Mouse (Mus musculus) intestine, postnatal 0 days (tissue): ENCODE results near the gene Phka1. TPM values are rescaled to one million over a fixed set of nuclear protein-coding genes. Genes with fewer than 3 reads are reported as not detected.

Source experiments
- ATAC-seq: fragments of 200-750 bp; cut with Nextera tagmentation; 2 replicates; pipeline ENCODE4 v1.8.0; 2017; ENCODE audit warnings: mild to moderate bottlenecking, moderate TSS enrichment, moderate library complexity
- H3K27ac ChIP-seq: fragments of 300-500 bp; sonication (generic); 2 replicates; pipeline ENCODE4 v1.5.1; 2014; ENCODE audit warnings: mild to moderate bottlenecking, low read depth, low read length, moderate library complexity
- H3K27me3 ChIP-seq: fragments of 300-500 bp; sonication (generic); replicated peaks from 2 replicates; pipeline ENCODE4 v1.6.1; 2014; ENCODE audit warnings: low read length, mixed read lengths; ENCODE audit not compliant: control insufficient read depth, insufficient read depth
- H3K36me3 ChIP-seq: fragments of 300-500 bp; sonication (generic); 2 replicates; pipeline ENCODE4 v1.6.1; 2014; ENCODE audit warnings: mild to moderate bottlenecking, moderate library complexity; ENCODE audit not compliant: control insufficient read depth, insufficient read depth
- H3K4me1 ChIP-seq: fragments of 300-500 bp; sonication (generic); replicated peaks from 2 replicates; pipeline ENCODE4 v1.6.1; 2014; ENCODE audit warnings: antibody characterized with exemption, low read length, mixed read lengths; ENCODE audit not compliant: control insufficient read depth, insufficient read depth
- H3K4me2 ChIP-seq: fragments of 300-500 bp; sonication (generic); replicated peaks from 2 replicates; pipeline ENCODE4 v1.6.1; 2014; ENCODE audit warnings: low read depth, mild to moderate bottlenecking, moderate library complexity
- H3K4me3 ChIP-seq: fragments of 300-500 bp; sonication (generic); 2 replicates; pipeline ENCODE4 v1.5.1; 2014; ENCODE audit warnings: low read depth, low read length
- H3K9ac ChIP-seq: fragments of 300-500 bp; sonication (generic); 2 replicates; pipeline ENCODE4 v1.6.1; 2014; ENCODE audit warnings: mild to moderate bottlenecking, low read depth, low read length
- H3K9me3 ChIP-seq: fragments of 300-500 bp; sonication (generic); 2 replicates; pipeline ENCODE4 v1.6.1; 2016; ENCODE audit warnings: mixed run types; ENCODE audit not compliant: control insufficient read depth
- CTCF ChIP-seq: sonication (generic); IDR thresholded peaks from 2 replicates; pipeline ENCODE4 v1.5.1; 2016; ENCODE audit warnings: low read depth, mild to moderate bottlenecking, control low read depth, antibody characterized with exemption, moderate library complexity
- WGBS: fragments of 180-500 bp; shearing (Covaris S2); extraction: QIAGEN DNeasy Blood & Tissue Kit; methylation state at CpG from one replicate; pipeline ENCODE4 v1.1.7; 2014; 5-methylcytosine and 5-hydroxymethylcytosine counted together
- polyA plus RNA-seq: library from polyadenylated mRNA; unstranded; fragments of >200 nt; fragmentation: Nextera tagmentation; extraction: Ambion mirVana; gene quantifications from 2 replicates; pipeline ENCODE4 v1.2.1, GENCODE M21; 2015

Gene Phka1
- polyA plus RNA-seq, 1 experiment from 2014 or later, result 1.7 TPM

DNA sequence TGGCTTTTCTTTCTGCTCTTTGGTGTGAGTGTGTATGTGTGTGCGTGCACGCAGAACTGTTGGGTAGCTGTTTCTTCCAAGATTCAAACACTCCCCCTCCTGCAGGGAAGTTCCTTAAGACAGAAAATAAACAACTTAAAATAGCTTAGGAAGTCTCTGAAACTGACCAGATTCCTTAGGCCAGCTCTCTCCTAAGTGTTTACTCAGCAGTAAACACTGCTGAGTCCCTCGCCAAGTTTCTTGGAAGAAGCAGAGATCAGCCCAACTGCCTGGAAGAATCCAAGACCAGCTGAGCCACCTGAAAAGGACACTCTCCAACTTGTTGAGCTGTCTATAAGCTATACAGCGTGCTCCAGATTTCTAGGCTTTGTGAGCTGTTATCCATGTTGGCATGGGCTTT is 134.8 kb downstream of the Phka1 start:
- Histone ChIP-seq H3K4me1 (no peaks in the 10 kb centered on the region), H3K9me3 (no peaks in the 10 kb centered on the region), H3K4me2 (no peak overlapping the region), H3K36me3 (no peaks in the 10 kb centered on the region), H3K27me3 (no peaks in the 10 kb centered on the region), H3K27ac (no peak overlapping the region), H3K4me3 (no peak overlapping the region), H3K9ac (no peak overlapping the region)
- WGBS, result 47% methylated on average over 4 of the region's 4 CpGs
- no peak for ATAC-seq
- TF ChIP-seq CTCF, result no peak

DNA sequence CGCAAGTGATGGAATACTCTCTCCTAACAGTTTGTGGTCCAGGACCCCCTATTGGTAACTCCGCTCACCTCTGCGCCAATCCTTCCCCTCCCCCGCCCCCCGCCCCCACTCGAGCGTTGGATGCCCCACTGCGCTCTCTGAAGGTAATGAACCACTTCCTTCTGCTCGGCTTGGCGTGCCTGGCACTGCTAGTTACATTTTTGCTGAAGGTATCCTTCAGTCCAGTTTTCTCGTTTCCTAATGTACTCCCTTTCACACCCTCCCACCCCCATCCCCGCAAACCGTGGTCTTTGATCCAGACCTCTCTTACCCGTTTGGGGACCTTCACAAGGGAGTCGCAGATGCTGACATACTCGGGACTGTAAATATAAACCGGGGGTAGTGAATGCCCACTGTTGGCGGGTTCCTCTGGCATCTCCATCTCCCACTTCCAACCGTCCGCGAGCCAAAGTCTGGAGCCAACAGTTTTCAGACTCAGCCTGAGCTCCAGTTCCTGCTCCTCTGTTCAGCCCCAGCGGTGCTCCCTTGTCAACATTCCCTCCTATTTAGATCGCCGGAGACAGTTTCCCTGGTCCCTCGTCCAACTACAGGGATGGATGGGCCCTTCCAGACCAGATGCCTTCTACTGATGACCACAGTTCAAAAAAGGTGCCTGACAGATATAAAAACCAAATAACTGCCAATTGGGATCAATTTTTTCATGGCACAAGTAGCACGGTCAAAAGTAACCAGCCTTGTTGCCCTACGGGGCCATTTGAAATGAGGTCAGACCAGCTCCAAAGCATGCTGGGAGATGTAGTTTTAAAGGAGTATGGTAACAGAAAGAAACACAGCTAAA is 139.2 kb downstream of the Phka1 start, which contains the start of gene Hdac8:
Gene Hdac8 (minus strand): TSS at position 716 of the 838 bp plus-strand sequence.
- peak within 1 kb of the TSS; percentile 41; the same call in 1 of the 2 replicates for H3K27ac ChIP-seq
- WGBS, result 19% methylated on average over 27 of the region's 27 CpGs
- ATAC-seq, result peak; percentile 74

DNA sequence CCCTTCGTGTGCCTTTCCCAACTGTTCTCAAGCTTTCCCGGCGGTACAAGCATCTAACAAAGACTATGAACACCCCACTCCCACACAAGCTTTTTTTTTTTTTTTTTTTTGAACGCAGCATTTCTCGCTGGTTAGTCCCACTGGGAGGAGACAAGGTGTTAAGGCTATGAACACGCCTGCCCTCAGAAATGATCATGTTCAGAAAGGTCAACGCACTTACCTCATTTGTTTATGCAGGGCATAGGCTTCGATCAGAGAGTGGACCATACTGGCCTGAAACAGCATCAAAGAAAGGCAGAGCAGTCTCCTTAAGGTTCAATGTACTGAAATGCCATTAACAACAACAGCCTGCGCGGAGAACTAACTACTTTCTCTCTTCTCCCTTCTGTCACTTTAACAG is 139.9 kb downstream of the Phka1 start:
- ATAC-seq, result peak; percentile 45; the same call in 1 of the 2 replicates
- Histone ChIP-seq H3K9ac (no peak overlapping the region), H3K4me3 (peak overlapping the region; percentile 50), H3K4me1 (no peaks in the 10 kb centered on the region), H3K4me2 (peak overlapping the region; percentile 63), H3K36me3 (no peaks in the 10 kb centered on the region), H3K27me3 (no peaks in the 10 kb centered on the region), H3K27ac (no peak overlapping the region), H3K9me3 (no peaks in the 10 kb centered on the region)
- no peak for TF ChIP-seq CTCF
- WGBS, result 30% methylated on average over 10 of the region's 10 CpGs

More for the DNA sequence above, 139.2 kb downstream of the Phka1 start, which contains the start of gene Hdac8:
- Histone ChIP-seq H3K4me1 (no peaks in the 10 kb centered on the region), H3K4me2 (peak within 1 kb of the TSS; percentile 63), H3K36me3 (no peaks in the 10 kb centered on the region), H3K9me3 (no peaks in the 10 kb centered on the region), H3K4me3 (peak within 1 kb of the TSS; percentile 50), H3K27me3 (no peaks in the 10 kb centered on the region), H3K9ac (peak within 1 kb of the TSS; percentile 40)
- no peak for TF ChIP-seq CTCF

DNA sequence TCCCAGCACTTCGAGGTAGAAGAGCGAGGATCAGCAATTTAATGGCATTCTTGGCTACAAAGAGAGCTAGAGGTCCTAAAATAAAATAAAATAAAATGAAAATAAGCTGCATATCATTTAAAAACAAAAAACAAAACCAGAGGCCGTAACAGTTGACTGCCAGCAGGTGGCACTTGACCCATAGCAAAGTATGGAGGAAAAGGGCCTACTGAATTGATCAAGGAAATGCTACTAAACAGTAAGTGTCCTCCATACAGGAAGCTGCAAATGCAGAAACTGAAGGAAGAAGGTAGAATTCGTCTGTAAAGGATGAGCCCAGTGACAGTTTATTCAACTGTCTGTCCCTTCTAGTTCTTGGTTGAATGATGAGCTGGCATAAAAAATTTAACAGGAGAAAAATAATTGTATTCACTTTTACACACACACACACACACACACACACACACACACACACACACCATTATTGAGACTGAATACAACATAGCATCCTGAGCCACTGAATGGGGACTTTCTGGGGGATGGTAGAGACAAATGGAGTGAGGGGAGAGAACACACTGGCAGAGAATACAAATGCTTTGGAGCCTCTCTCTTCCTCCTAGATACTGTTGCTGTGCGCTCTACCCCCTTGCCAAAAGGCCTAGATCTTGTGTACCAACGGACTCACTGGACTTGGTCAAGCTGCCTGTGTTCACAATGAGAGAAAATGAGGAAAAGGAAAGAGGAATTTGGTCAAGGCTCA is 149.9 kb downstream of the Phka1 start:
- Histone ChIP-seq H3K27ac (no peak overlapping the region), H3K4me2 (no peak overlapping the region)
- no peak for ATAC-seq

DNA sequence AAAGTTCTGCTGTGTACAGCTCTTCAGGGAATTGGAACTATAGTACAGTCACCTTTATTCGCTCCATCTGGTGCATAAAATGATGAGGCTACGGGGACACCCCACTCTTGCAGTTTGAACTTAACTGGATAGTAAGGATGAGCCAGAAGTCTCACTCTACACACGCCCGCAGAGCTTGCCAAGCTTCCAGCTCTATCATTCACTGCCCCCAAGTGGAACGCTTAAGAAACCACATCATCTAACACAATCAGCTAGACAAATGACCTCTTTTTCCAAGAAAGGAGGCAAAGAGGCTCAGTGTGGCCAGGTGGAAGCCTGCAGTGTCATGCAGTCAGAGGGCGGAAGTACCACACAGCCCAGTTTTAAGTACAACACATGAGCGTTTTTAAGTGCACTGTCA is 158.5 kb downstream of the Phka1 start:
- Histone ChIP-seq H3K9me3 (no peaks in the 10 kb centered on the region), H3K27ac (no peak overlapping the region), H3K4me2 (no peak overlapping the region), H3K4me1 (no peaks in the 10 kb centered on the region), H3K27me3 (no peaks in the 10 kb centered on the region), H3K9ac (no peak overlapping the region), H3K36me3 (no peaks in the 10 kb centered on the region), H3K4me3 (no peak overlapping the region)
- ATAC-seq, result no peak
- TF ChIP-seq CTCF, result no peak
- WGBS, result 80% methylated on average over 7 of the region's 7 CpGs

More for the DNA sequence above, 149.9 kb downstream of the Phka1 start:
- peaks cover 9% of the 10 kb centered on the region; the same call in 1 of the 2 replicates for H3K36me3 ChIP-seq
- H3K4me3 ChIP-seq, result no peak overlapping the region
- no peaks in the 10 kb centered on the region for H3K27me3 ChIP-seq
- WGBS, result 66% methylated on average over 6 of the region's 6 CpGs
- peak; percentile 71 for TF ChIP-seq CTCF
- no peaks in the 10 kb centered on the region for H3K4me1 ChIP-seq
- no peak overlapping the region for H3K9ac ChIP-seq
- H3K9me3 ChIP-seq, result no peaks in the 10 kb centered on the region

DNA sequence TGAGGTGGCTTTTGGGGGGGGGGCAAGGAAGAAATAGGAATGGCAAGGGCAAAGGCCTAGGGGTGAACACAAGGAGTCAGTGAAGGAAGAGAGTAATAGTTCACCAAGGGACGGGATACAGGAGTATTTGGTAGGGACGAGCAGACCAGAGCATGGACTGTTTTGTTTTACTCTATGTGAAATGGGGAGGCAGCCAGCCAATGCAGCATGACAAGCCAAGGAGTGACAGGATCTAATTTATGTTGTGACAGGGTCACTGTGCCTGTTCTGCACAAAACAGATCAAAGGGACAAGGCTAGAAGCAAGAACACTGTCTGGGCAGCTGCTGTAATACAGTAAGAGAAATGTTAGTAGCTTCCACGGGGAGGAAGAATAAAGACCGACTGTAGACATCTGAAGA is 164.4 kb downstream of the Phka1 start:
- no peaks in the 10 kb centered on the region for H3K27me3 ChIP-seq
- TF ChIP-seq CTCF, result no peak
- no peaks in the 10 kb centered on the region for H3K9me3 ChIP-seq
- WGBS, result 82% methylated on average over 4 of the region's 4 CpGs
- no peak overlapping the region for H3K9ac ChIP-seq
- no peak overlapping the region for H3K4me2 ChIP-seq
- H3K4me3 ChIP-seq, result no peak overlapping the region
- H3K36me3 ChIP-seq, result no peaks in the 10 kb centered on the region
- H3K4me1 ChIP-seq, result no peaks in the 10 kb centered on the region
- no peak for ATAC-seq
- H3K27ac ChIP-seq, result no peak overlapping the region
